Mouse (Mus musculus): ENCODE data around the gene Itsn1.
A peak's percentile ranks its signal among the peaks of the same experiment; 100 is the strongest.

Gene Itsn1

DNA sequence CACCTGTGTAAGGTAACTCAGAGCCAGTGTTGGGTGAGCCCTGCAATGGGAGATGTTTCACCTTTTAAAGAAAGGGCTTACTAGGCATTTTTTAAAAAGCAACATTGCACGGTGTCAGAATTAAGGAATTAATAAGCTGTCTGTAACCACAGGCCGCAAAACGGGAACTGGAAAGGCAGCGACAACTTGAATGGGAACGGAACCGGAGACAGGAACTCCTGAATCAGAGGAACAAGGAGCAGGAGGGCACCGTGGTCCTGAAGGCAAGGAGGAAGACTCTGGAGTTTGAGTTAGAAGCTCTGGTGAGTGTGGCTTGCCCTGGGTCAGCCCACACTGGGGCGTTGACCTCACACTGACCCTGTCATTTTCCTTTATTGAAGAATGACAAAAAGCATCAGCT is 91.2 kb downstream of the Itsn1 start:
- DNase-seq = no peak

DNA sequence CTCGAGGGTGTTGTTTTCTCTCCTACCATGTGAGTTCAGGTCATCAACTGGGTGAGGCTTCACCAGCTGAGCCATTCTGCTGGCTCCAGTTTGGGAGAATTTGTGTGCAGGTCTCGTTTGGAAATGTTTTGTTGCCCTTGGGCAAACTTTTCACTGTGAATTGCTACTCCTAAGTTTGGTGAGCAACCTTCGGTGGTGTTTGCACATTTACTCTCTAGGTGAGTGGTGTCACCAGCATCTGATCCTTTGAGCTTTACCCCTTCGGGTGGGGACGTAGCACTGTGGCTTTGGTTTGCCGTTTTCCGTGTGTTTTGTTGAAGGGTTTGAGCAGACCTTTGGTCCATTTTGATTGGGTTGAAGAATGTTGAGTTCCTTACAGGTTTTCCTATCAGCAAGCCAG is 93.2 kb downstream of the Itsn1 start:
- DNase-seq = no peak

DNA sequence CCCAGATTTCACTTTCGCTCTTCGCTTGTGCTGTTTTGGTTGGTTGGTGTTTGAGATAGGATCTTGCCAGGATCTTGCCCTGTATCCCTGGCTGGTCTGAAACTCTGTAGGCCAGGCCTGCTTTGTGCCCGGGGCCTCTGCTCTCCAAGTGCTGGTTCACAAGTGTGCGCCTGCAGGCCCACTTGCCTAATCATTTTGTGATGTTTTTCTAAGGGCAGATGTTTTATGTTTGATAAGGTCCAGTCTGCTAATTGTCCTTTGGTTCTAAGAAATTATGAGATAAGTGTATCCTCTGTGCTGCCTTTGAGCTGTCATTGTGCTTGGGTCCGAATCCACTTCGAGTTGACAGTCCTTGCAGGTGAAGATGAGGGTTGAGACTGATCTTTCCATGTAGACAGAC is 93.7 kb downstream of the Itsn1 start:
- no peak for DNase-seq

DNA sequence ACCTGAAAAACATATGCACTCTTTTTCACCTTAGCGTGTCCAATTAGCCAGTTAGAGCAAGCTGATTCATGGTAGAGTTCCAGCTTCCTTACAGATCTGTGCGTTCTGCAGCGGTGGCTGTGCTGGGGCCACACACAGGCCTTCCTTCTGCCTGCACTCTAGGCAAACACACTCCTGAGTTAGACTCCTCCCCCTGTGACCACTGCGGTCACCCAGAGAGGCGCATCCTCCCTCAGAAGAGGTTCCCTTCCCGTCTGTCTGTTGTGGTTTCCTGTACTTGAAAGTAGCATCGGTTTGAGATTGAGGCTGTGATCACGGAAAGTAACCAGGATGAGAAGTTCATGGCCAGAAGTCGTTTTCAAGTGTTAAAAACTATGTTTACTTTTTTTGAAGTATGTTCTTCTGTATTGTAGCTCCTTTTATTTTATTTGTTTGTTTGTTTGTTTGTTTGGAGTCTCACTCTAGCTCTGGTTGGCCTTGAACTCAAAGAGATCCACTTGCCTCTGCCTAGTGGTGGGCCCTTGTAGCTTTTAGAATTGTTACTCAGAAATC is 96.8 kb downstream of the Itsn1 start:
- no peak for DNase-seq

DNA sequence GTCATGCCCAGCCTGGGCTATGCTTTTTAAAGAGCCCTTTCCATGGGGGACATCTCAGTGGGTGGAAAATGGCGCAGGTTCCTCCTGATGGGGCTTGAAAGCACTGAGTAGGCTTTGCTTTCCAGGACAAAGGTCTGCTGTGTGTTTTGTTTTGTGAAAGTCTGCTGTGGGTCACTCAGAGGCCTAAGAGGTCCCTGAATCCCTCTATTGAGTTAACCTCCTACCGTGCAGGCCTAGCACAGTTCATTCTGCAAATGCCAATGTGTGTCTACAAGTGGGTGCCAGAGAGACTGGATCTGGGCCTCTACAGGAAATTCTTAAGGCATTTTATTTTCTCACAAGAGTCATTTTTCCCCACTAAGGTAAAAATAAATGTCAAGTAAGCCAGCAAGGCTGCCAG is 97.8 kb downstream of the Itsn1 start:
- no peak for DNase-seq

DNA sequence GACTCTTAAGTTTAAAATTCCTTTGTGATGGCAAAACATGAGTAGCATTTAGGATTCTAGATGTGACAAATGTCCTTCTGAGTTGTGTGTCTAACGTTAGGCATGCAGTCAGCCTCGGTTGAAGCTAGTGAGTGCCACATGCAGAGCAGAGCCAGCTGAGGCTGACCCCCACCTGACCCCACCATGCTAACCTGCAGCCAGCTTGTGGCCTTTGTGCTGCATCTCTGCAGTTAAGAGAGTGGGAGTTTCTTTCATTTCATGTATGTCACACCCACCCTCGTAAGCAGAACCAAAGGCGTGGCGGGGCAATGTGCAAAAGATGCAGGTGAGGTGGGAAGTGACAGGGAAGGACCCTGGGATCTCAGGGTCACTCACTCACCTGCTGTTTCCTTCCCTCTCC is 98.4 kb downstream of the Itsn1 start:
- no peak for DNase-seq

DNA sequence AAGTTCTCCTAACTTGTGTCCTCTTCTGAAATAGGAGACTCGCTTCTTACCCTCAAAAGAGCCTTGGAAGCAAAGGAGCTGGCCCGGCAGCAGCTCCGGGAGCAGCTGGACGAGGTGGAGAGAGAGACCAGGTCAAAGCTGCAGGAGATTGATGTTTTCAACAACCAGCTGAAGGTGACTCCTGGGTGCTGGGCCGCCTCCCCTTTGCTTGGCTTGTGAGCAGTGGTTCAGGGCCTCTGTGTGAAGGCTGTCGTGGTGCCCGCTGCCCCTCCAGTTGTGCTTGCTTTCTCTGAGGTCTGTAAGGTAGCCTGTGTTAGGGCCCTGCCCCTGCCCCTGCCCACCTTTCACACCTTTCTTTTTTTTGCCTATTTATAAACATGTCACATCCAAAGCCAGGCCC is 99.1 kb downstream of the Itsn1 start:
- no peak for DNase-seq

DNA sequence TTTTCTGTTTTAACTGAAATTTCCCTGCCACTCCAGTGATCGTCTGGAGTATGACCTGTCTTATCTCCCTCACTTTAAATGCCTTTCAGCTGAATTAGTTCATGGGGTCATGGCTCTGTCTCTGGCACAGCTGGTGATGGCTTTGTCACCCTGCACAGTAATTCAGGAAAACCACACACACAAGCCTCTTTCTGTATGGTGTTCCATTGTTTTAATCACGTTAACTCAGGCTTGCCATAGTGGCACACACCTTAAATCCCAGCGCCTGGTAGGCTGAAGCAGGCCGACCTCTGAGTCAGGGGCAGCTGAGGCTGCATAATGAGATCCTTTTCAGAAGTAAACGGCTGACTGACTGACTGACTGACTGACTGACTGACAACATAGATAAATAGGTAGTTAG is 99.5 kb downstream of the Itsn1 start:
- DNase-seq = no peak

DNA sequence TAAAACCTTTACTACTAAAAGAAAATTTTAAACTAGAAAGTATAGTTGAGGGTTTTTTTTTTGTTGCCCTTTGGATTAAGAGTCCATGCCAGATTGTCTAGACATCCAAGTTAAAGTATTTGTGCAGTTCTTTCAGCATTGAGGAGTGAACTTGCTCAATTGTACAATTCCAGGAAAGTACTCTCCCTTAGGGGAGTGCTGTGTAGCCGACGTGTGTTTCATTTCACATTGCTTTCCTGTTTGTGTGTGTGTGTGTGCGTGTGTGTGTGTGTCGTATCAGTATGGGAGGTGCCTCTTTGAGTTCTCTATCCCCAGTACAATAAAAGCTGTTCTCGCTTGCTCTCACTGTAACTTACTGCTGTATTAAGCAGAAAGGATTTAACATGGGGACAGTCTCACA is 100.0 kb downstream of the Itsn1 start:
- no peak for DNase-seq

DNA sequence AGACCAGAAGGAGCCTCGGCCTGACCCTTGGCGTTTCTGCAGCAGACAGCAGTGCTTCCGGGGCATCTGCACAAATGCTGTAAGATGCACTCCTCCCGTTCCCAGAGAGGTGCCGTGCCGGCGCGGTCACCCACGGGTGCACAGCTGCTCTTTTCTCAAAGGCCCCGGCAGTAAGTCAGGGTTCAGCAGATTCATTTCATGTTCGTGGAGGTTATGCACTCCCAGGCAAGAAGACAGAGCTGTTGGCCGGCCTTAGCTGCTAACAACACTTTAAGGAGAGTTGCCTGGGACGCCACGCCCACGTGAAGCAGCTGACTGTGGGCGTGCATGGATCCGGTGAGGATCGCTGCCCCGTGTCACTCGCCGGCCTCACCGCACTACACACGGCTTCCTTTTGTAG is 101.2 kb downstream of the Itsn1 start:
- DNase-seq = no peak

DNA sequence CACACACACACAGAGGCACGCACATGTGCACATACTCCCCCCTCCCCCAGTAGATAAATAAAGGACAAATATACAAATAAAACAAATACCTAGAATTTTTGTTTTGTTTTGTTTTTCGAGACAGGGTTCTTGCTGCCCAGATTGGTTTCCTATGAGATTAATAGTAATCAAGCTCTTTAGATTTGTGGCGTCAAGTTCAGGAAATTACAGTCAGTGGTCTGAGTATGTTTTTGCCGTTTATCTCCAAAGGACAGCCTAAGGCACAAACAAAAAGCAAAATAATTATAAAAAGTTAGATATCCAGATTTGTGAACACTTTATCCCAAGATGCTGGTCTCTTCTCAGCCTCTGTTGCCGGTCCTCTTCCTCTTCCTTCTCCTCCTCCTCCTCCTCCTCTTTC is 104.0 kb downstream of the Itsn1 start:
- no peak for DNase-seq

DNA sequence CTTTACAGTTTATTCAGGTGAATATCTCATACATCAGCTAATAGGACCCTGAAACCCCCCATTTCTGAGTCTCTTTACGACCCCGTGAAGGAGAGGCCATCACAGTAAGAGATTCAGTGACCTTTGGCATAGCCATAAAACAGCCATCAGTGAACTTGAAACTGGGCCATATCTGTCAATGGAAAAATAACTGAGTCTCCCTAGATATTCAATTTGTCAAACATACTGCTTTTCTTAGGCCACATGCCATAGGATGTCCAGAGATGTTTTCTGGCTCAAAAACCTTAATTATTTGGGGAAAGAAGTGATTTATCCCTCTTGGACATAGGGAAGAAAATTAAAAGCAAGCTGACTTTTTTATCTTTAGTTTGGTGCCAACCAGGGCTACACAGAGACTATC is 104.5 kb downstream of the Itsn1 start:
- DNase-seq = no peak

DNA sequence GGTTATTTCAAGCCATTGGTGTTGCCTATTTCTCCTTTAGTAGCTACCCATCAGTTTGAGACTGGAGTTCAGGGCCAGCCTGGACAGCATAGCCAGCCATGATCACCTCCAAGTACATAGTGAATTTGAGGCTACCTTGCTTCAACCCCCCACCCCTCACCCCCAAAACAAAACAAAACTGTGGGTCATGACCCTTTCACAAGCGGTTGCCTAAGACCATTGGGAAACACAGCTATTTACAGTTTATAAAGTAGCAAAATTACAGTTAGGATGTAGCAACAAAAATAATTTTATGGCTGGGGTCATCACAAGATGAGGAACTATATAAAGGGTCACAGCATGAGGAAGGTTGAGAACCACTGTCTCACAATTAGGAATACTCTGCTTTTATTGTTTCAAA is 104.9 kb downstream of the Itsn1 start:
- DNase-seq = no peak

DNA sequence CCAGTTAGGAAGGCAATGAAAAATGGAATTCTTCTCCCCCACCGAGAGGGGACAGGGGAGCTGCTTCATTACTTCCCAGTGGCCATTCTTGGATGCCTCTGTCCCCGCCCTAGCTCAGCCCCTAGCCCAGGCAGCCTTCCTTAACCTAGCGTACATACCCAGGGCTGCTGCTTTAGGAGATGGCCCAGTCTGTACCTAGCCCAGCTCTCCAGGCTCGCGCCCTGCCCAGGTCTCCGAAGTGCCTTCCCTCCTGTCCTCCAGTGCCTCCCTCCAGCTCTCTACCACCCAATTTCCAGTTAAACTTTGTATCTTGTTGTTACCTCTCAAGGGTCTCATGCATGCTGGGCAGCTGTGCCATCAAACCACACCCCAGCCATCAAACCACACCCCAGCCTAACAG is 106.7 kb downstream of the Itsn1 start:
- DNase-seq = no peak

DNA sequence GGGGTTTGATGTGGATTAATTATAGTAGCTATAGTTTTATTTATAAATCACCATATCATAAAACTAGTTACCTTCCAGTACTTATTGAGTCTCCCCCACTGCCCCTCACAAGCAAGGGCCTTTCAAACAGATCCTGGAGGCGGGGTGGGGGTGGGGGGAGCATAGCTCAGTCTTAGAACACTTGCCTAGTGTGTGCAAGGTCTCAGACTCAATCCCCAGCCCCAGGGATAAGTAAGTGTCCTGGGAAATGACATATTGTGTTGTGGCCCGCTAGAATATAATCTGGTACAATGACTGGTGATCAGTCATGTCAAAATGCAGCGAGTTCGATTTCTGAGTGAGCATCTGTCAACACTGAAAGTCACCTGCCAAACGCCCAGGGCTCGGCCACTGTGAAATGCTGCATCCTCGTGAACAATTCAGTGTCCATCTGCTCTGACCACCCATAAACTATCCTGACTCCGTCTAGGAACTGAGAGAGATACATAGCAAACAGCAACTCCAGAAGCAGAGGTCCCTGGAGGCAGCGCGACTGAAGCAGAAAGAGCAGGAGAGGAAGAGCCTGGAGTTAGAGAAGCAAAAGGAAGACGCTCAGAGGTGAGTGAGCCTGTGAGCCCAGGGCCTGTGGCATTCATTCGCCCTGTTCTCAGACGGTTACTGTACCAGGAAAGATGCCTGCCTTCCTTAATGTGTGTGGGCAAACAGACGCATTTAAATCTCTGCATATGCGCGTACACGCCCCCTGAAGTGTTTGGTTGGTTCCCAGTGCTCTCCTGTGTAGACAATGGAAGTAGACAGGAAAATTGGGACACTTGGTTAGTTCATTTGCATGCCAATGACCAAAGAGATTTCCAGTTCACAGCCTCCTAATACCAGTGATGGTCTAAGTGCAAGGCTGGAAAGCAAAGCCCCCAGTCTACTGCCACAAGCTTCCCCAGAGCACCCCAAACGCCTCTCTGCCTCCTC is 107.8 kb downstream of the Itsn1 start:
- DNase-seq = no peak

DNA sequence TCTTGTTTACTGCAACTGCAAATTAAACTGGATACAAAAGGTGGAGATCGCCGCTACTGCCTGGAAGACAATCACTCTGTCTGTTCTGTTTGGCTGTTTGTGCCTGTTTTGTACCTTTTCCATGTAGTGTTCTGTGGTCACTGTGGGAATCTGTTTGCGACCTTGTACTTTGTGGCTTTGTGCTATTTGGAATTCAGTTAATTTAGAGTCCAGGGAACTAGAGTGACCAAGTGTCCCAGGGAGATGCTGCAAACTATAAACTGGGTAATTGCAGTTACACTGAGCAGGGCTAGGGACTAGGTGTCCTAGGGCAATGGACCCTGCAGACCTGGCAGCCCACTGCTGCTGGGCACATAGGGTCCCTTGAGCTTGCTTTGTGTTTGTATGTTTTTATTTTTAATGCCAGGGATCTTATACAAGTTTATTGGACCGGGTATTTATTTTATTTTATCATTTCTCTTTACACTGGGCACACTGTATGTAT is 108.5 kb downstream of the Itsn1 start:
- no peak for DNase-seq

DNA sequence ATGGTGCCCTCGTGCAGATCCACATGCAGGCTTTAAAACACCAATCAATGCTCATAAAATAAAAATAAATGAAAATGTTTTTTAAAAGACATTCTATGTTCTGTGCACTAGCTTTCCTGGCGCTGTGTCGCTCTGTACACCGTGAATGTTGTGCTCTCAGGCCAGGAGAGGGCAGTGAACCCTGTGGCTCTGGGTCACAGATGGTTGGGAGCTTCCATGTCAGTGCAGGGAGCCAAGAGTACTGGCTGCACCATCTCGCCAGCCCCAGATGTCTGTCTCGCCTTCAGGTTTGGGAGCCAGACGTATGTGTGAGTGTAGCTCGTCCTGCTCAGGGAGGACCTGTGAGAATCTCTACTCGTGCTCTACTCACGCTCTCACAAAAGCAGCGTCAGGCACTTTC is 109.7 kb downstream of the Itsn1 start:
- DNase-seq = no peak

DNA sequence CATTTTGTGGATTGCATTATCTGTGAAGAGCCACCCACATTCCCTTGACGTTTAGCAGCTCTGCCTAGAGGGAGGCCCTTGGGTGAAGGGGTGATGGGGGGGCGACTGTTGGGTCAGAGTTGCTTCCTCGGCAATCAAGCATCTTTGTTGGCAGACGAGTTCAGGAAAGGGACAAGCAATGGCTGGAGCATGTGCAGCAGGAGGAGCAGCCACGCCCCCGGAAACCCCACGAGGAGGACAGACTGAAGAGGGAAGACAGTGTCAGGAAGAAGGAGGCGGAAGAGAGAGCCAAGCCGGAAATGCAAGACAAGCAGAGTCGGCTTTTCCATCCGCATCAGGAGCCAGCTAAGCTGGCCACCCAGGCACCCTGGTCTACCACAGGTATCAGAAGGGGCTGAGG is 110.4 kb downstream of the Itsn1 start:
- no peak for DNase-seq

DNA sequence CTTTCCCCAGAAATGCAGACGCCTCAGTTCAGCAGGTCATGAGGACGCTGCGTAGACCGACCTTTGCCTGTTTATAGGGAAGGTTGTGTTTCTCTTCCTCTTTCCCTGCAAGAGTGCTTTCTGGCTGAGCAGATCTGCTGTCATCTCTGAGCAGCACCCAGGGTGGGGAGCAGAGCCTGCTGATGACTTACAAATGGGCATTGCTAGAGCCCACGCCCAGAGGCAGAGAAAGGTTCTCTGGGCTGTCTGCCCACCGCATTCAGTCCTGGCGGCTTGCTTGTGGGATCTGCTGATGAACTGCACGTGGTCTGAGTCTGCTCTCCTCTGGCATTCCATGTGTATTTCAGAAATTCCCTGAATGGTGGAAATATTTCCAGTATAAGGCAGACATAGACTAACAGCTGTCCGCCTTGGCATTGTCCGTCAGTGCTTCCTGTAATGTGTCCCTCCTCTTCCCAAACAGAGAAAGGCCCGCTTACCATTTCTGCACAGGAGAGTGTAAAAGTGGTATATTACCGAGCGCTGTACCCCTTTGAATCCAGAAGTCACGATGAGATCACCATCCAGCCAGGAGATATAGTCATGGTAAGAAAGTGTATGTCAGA is 112.0 kb downstream of the Itsn1 start:
- no peak for DNase-seq

DNA sequence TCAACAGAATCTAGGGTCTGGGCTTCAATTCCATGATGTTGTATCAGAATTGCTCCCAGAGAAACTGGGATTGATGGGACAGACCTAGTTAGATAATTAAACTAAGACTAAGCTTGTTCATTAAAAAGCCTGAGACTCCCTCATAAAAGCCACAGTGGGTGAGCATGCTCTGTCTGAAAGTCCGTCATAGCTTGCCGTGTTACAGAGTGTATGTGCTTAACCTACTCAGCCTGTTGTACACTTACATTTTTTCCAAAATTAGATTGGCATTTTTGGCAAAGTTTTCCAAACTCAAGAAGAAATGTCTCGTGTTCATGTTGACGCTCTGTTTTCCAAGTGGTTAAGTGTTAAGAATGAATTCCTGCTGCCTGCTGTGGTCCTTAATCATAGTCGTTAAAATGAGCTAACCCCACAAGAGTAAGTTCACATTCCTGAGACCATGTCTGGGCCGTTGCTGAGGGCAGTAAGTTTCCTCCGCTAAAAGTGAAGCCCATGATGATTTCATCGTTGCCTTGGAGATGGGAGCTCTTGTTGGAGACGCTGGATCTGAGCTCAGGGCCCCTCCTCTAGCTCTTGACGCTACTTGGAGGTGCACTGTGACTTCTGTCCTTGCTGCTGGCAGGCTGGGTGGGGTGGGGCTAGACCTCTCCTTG is 117.1 kb downstream of the Itsn1 start:
- DNase-seq = no peak

DNA sequence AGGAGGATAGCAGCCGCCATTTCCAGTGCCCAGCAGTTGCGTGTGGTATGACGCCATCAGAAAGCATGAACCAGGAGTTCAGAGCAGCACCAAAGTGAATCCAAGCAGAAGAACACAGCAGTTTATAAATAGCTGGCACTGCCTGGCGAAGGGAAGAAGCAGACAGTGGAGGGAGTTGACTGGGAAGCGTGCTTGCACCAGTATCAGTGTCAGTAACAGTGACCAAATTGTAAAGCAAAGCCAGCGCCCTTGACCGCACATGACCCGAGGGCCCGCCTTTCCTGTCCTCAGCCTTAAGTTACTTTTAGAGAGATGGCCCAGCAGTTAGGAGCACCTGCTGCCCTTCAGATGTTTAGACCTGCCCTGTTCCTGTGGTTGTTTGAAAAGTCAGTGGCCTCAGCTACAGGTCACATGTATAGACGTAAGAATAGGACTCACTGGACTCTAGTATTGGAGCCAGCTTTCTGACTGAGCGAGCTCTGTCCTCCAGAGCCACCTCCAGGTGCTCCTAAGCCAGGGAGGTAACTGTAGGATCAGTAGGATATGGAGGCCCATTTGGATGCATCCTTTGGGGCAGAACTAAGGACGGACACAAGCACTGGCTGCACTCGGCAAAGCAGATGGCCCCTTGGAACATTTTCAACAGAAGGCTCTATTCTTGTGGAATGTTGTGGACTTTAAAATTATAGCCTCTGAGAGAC is 118.6 kb downstream of the Itsn1 start:
- DNase-seq = peak; percentile 50

DNA sequence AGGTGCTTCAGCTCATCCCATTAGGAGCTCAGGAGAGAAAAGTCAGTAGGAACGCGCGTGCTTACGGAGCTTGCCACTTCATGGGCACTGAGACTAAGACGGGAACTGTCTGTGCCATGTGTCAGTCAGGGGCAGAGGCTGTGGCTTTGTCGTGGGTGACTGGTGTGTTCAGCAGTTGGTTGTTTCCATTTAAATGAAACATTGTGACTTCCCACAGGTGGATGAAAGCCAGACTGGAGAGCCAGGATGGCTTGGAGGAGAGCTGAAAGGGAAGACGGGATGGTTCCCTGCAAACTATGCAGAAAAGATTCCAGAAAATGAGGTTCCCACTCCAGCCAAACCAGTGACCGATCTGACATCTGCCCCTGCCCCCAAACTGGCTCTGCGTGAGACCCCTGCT is 119.4 kb downstream of the Itsn1 start:
- DNase-seq = no peak
